Mouse (Mus musculus) heart, postnatal 0 days (tissue): ENCODE data around the gene Jak3. TPM values are rescaled to one million over a fixed set of nuclear protein-coding genes. Genes with fewer than 3 reads are reported as not detected.
A peak's percentile ranks its signal among the peaks of the same experiment; 100 is the strongest.
"Not testable (repeated sequence)": the region's sequence is repeated elsewhere in the genome, so short reads cannot be mapped to it uniquely, and the experiment has no call there.

Source experiments
- ATAC-seq: fragments of 200-750 bp; cut with Nextera tagmentation; 2 replicates; pipeline ENCODE4 v1.8.0; 2017; ENCODE audit warnings: low read depth, moderate number of reproducible peaks, moderate library complexity; ENCODE audit not compliant: insufficient read depth
- DNase-seq: peaks from one replicate; pipeline ENCODE4 v3.0.0-alpha.2; 2016; ENCODE audit warnings: low spot score
- H3K27ac ChIP-seq: fragments of 300-500 bp; sonication (generic); 2 replicates; pipeline ENCODE4 v1.5.1; 2014; ENCODE audit warnings: low read depth, mild to moderate bottlenecking
- H3K27me3 ChIP-seq: fragments of 300-500 bp; sonication (generic); 2 replicates; pipeline ENCODE4 v1.6.1; 2014; ENCODE audit warnings: low read length, mixed read lengths; ENCODE audit not compliant: control insufficient read depth, insufficient read depth
- H3K36me3 ChIP-seq: fragments of 300-500 bp; sonication (generic); replicated peaks from 2 replicates; pipeline ENCODE4 v1.6.1; 2014; ENCODE audit warnings: low read length, mixed read lengths; ENCODE audit not compliant: control insufficient read depth, insufficient read depth
- H3K4me1 ChIP-seq: fragments of 300-500 bp; sonication (generic); 2 replicates; pipeline ENCODE4 v1.6.1; 2014; ENCODE audit warnings: antibody characterized with exemption; ENCODE audit not compliant: control insufficient read depth, insufficient read depth
- H3K4me2 ChIP-seq: fragments of 300-500 bp; sonication (generic); 2 replicates; pipeline ENCODE4 v1.6.1; 2014; ENCODE audit warnings: low read depth, mild to moderate bottlenecking, low read length, moderate library complexity
- H3K4me3 ChIP-seq: fragments of 300-500 bp; sonication (generic); 2 replicates; pipeline ENCODE4 v1.5.1; 2014; ENCODE audit warnings: low read depth, low read length
- H3K9ac ChIP-seq: fragments of 300-500 bp; sonication (generic); replicated peaks from 2 replicates; pipeline ENCODE4 v1.6.1; 2014; ENCODE audit warnings: low read depth, low read length, mixed read lengths
- H3K9me3 ChIP-seq: fragments of 300-500 bp; sonication (generic); replicated peaks from 2 replicates; pipeline ENCODE4 v1.6.1; 2016; ENCODE audit warnings: low read length; ENCODE audit not compliant: control insufficient read depth
- CTCF ChIP-seq: IDR thresholded peaks from 2 replicates; pipeline ENCODE4 v1.5.1; 2016; ENCODE audit warnings: antibody characterized with exemption, control low read depth, low read depth
- EP300 ChIP-seq: IDR thresholded peaks from 2 replicates; pipeline ENCODE4 v1.6.1; 2016; ENCODE audit warnings: antibody characterized with exemption, low read depth
- WGBS: fragments of 180-500 bp; shearing (Covaris S2); extraction: QIAGEN DNeasy Blood & Tissue Kit; methylation state at CpG from one replicate; pipeline ENCODE4 v1.1.7; 2014; 5-methylcytosine and 5-hydroxymethylcytosine counted together
- polyA plus RNA-seq: library from polyadenylated mRNA; unstranded; fragments of >200 nt; fragmentation: Nextera tagmentation; extraction: Ambion mirVana; gene quantifications from 2 replicates; pipeline ENCODE4 v1.2.1, GENCODE M21; 2015
- total RNA-seq: library from RNA; depleted of rRNA; stranded (reverse); fragments of >200 nt; gene quantifications from 2 replicates; pipeline ENCODE4 v1.2.3, GENCODE M21; 2014; ENCODE audit warnings: low replicate concordance

Gene Jak3
- total and polyA plus RNA-seq, 2 experiments from 2014 or later: 5.7 to 16.9 TPM

DNA sequence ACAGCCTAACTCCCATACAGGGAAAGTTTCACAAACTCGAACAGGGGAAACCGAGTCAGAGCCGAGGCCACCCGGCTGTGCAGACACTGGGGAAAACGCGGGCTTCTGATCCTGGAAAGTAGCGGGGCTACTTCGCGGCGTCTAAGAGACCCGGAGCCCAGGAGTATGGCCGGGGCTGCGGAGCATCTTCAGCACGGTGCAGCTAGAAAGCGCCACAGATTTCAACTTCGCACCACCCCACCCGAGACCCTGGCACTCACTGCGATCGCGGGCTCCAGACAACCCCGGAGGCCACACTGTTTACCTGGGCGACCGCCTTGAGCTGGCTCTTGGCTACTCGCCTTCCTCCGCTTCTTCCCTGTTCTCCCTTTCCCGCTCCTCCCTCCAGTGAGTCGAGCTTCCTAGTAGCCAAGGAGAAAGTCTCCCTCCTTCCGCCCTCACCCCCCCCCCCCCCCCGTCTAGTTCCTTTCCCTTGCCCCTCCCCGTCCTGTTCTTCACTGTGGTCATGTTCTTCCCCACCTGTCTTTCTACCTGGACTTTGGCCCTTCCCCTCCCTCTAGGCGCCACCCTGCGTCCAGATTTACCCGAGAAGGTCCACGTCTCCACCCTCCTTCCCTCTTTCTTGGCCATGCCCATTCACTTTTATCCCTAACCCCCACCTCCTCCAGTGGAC lies 25.5 kb downstream of the Jak3 start, which contains the start of gene B3gnt3:
TSS of gene B3gnt3 (minus strand) at position 376 of the 673 bp plus-strand sequence.
- WGBS: 15% methylated on average over 33 of the region's 34 CpGs
- H3K27me3 ChIP-seq: peaks cover 47% of the 10 kb centered on the region
- H3K4me3 ChIP-seq: peak within 1 kb of the TSS; percentile 51
- H3K4me2 ChIP-seq: peak within 1 kb of the TSS; percentile 67
- TF ChIP-seq EP300 (no peak), CTCF (no peak)
- no peaks in the 10 kb centered on the region for H3K4me1 ChIP-seq
- peak within 1 kb of the TSS; percentile 37; the same call in 1 of the 2 replicates for H3K9ac ChIP-seq
- DNase-seq (no peak), ATAC-seq (peak; percentile 21; the same call in 1 of the 2 replicates)
- no peaks in the 10 kb centered on the region for H3K9me3 ChIP-seq
- no peaks in the 10 kb centered on the region for H3K36me3 ChIP-seq
- peak within 1 kb of the TSS; percentile 40; the same call in 1 of the 2 replicates for H3K27ac ChIP-seq

DNA sequence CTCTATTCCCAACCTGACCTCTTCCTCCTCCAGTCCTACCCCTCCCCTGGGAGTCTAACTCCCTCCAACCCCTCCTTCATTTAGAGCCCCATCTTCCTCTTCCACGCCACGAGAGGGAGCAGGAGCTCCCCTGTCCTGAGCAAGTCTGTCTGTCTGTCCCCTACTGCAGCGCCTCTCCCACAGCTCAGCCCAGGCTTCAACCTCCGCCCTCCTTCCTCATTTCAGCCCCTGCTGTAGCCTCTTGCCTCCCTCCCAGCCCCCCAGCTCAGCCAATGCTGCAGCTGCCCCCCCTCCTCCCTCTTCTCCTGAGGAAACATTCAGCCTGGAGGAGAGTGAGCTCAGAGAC lies 26.0 kb downstream of the Jak3 start:
- TF ChIP-seq CTCF (no peak), EP300 (no peak)
- Histone ChIP-seq H3K27me3 (peaks cover 48% of the 10 kb centered on the region), H3K9me3 (no peaks in the 10 kb centered on the region), H3K27ac (no peak overlapping the region), H3K9ac (no peak overlapping the region), H3K4me1 (no peaks in the 10 kb centered on the region), H3K4me2 (peak overlapping the region; percentile 67; the same call in 1 of the 2 replicates), H3K4me3 (0 out of 2 replicates have a peak overlapping the region, but pooled peaks have one; percentile 51), H3K36me3 (no peaks in the 10 kb centered on the region)
- no peak for DNase-seq
- ATAC-seq: peak; percentile 24; the same call in 1 of the 2 replicates
- 35% methylated on average over 4 of the region's 4 CpGs for WGBS

DNA sequence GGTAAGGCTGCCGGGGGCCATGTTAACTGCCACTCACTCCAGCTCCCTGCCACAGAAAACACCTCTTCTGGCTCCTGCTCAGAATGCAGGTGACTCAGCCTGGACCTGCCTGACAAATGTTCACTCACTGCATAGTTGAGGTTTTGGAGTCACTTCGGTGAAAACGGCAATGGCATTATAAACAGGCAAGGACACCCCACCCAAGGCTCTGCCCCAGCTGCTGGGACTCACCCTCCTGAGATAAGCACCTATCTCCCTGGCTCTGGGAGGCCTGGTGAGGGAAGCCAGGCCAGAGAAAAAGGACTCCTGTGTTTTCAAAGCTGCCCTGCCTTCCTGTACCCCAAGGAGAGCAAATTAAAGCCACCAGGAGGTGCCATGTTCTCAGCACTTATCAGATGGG lies 26.8 kb downstream of the Jak3 start:
- no peak overlapping the region for H3K27ac ChIP-seq
- H3K4me1 ChIP-seq: no peaks in the 10 kb centered on the region
- peaks cover 57% of the 10 kb centered on the region for H3K27me3 ChIP-seq
- H3K9ac ChIP-seq: no peak overlapping the region
- no peaks in the 10 kb centered on the region for H3K9me3 ChIP-seq
- WGBS: 71% methylated on average over 3 of the region's 3 CpGs
- H3K36me3 ChIP-seq: no peaks in the 10 kb centered on the region
- no peak overlapping the region for H3K4me2 ChIP-seq
- no peak for TF ChIP-seq EP300
- no peak for TF ChIP-seq CTCF
- H3K4me3 ChIP-seq: no peak overlapping the region
- DNase-seq (no peak), ATAC-seq (no peak)

DNA sequence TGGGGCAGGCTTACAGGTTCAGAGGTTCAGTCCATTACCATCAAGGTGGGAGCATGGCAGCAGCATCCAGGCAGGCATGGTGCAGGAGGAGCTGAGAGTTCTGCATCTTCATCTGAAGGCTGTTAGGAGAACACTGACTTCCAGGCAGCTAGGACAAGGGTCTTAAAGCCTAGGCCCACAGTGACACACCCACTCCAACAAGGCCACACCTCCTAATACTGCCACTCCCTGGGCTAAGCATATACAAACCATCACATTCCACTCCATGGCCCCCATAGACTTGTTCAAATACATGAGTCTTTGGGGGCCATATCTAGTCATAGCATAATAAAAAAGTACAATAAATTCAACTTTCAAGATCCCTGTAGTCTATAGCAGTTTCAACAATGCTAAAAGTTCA lies 27.3 kb downstream of the Jak3 start:
- DNase-seq, H3K9me3 ChIP-seq, H3K27ac ChIP-seq, H3K36me3 ChIP-seq, H3K4me1 ChIP-seq, H3K9ac ChIP-seq, H3K4me2 ChIP-seq, ATAC-seq, H3K4me3 ChIP-seq: not testable (repeated sequence)
- peaks cover 61% of the 10 kb centered on the region for H3K27me3 ChIP-seq

DNA sequence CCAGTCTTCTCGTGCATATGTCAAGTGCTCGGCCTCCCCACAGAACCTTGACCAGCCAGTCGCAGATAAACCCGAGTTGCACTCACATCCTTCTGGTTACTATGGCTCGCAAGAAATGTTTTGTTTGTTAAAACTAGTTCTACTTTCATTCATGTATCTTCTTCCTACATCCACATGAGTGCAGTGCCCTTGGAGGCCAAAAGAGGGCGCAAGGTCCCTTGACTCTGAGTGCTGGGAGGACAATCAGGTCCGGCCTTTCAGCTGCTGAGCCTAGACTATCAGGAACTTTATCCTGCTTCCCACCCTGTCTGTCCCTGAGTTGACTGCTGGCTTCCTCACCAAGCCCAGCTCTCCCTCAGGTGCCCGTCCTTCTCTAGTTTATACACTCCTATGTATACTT lies 31.8 kb downstream of the Jak3 start:
- DNase-seq (no peak), ATAC-seq (no peak)
- 37% methylated on average over 8 of the region's 8 CpGs for WGBS
- Histone ChIP-seq H3K9ac (no peak overlapping the region), H3K27me3 (peaks cover 43% of the 10 kb centered on the region; the same call in 1 of the 2 replicates), H3K36me3 (no peaks in the 10 kb centered on the region), H3K4me1 (no peaks in the 10 kb centered on the region), H3K4me2 (no peak overlapping the region), H3K9me3 (no peaks in the 10 kb centered on the region), H3K4me3 (no peak overlapping the region), H3K27ac (no peak overlapping the region)
- TF ChIP-seq EP300 (no peak), CTCF (peak; percentile 58)
